Mouse (Mus musculus): ENCODE results near the gene Pdpk1. TPM values are rescaled to one million over a fixed set of nuclear protein-coding genes. Genes with fewer than 3 reads are reported as not detected.

Pdpk1 gene
- total and polyA plus RNA-seq, 2 experiments from 2014 or later: 35.4 to 43.2 TPM

- Histone ChIP-seq H3K4me3 (ENCODE audit: low read depth, low read length) (peak overlapping the region; percentile 98), H3K36me3 (replicated peaks; ENCODE audit: control insufficient read depth, insufficient read depth, low read length) (no peaks in the 10 kb centered on the region), H3K4me2 (ENCODE audit: low read depth, low read length) (peak overlapping the region; percentile 84), H3K9ac (replicated peaks; ENCODE audit: low read depth, low read length) (peak overlapping the region; percentile 91), H3K27ac (ENCODE audit: low read depth) (peak overlapping the region; percentile 97), H3K9me3 (replicated peaks; ENCODE audit: control insufficient read depth, low read length) (no peaks in the 10 kb centered on the region), H3K4me1 (ENCODE audit: control insufficient read depth, insufficient read depth) (peaks cover 21% of the 10 kb centered on the region), H3K27me3 (ENCODE audit: control insufficient read depth, insufficient read depth, low read length) (no peaks in the 10 kb centered on the region)
- DNase-seq (ENCODE audit: low spot score) (peak; percentile 97), ATAC-seq (ENCODE audit: insufficient read depth, low read depth) (peak; percentile 98)
- under 1% methylated on average over 55 of the region's 57 CpGs for WGBS
- TF ChIP-seq CTCF (IDR thresholded peaks at IDR 0.05; ENCODE audit: low read depth) (no peak), EP300 (IDR thresholded peaks at IDR 0.05; ENCODE audit: low read depth) (no peak)
Measured at GRCm38 (mm10) chr17:24141425-24141920, 9.3 kb downstream of the Pdpk1 start.

DNA sequence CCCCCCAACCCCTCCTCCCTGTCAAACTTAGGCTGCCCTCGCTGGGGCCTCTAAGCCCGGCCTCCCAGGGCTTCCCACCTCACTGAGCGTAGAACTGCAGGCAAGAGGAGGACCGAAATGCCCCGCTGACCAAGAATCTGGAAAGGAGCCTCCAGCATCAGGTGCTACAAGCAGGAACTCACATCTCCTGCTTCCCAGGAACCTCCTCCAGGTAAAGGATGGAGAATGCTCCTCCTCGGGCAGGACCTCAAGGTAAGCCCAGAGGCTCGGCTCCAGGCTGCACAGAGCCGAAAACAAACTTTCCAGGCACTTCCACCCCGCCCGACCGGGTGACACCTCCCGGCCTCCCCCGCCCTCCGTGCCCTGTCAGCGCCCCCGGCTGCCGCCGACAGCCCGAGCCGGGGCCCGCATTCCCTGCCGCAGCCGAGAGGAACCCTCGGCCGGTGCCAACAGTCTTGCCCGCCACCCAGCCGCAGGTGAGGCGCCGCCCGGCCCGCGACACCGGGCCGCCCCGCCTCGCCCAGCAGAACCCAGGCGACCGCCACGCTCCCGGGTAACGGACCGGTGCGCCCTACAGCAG is 9.8 kb downstream of the Pdpk1 start:
- H3K4me2 ChIP-seq (ENCODE audit: low read depth, low read length): peak overlapping the region; percentile 84
- H3K36me3 ChIP-seq (replicated peaks; ENCODE audit: control insufficient read depth, insufficient read depth, low read length): no peaks in the 10 kb centered on the region
- H3K27ac ChIP-seq (ENCODE audit: low read depth): peak overlapping the region; percentile 97
- WGBS: under 1% methylated on average over 38 of the region's 43 CpGs
- peak overlapping the region; percentile 98 for H3K4me3 ChIP-seq (ENCODE audit: low read depth, low read length)
- ATAC-seq (ENCODE audit: insufficient read depth, low read depth) (peak; percentile 66), DNase-seq (ENCODE audit: low spot score) (peak; percentile 43)
- H3K4me1 ChIP-seq (ENCODE audit: control insufficient read depth, insufficient read depth): peaks cover 21% of the 10 kb centered on the region
- no peaks in the 10 kb centered on the region for H3K27me3 ChIP-seq (ENCODE audit: control insufficient read depth, insufficient read depth, low read length)
- no peak for TF ChIP-seq CTCF (IDR thresholded peaks at IDR 0.05; ENCODE audit: low read depth)
- H3K9me3 ChIP-seq (replicated peaks; ENCODE audit: control insufficient read depth, low read length): no peaks in the 10 kb centered on the region
- peak overlapping the region; percentile 91 for H3K9ac ChIP-seq (replicated peaks; ENCODE audit: low read depth, low read length)

- WGBS: 81% methylated on average over 4 of the region's 4 CpGs
- Histone ChIP-seq H3K4me3 (ENCODE audit: low read depth, low read length) (peak overlapping the region; percentile 98), H3K27me3 (ENCODE audit: control insufficient read depth, insufficient read depth, low read length) (no peaks in the 10 kb centered on the region), H3K27ac (ENCODE audit: low read depth) (no peak overlapping the region), H3K9me3 (replicated peaks; ENCODE audit: control insufficient read depth, low read length) (no peaks in the 10 kb centered on the region), H3K4me1 (ENCODE audit: control insufficient read depth, insufficient read depth) (peaks cover 21% of the 10 kb centered on the region), H3K36me3 (replicated peaks; ENCODE audit: control insufficient read depth, insufficient read depth, low read length) (no peaks in the 10 kb centered on the region), H3K4me2 (ENCODE audit: low read depth, low read length) (peak overlapping the region; percentile 84), H3K9ac (replicated peaks; ENCODE audit: low read depth, low read length) (peak overlapping the region; percentile 91; the same call in 1 of the 2 replicates)
- ATAC-seq (ENCODE audit: insufficient read depth, low read depth): no peak
- TF ChIP-seq CTCF (IDR thresholded peaks at IDR 0.05; ENCODE audit: low read depth): no peak
- DNase-seq (ENCODE audit: low spot score): no peak
Measured at GRCm38 (mm10) chr17:24139968-24140367, 10.8 kb downstream of the Pdpk1 start.

DNA sequence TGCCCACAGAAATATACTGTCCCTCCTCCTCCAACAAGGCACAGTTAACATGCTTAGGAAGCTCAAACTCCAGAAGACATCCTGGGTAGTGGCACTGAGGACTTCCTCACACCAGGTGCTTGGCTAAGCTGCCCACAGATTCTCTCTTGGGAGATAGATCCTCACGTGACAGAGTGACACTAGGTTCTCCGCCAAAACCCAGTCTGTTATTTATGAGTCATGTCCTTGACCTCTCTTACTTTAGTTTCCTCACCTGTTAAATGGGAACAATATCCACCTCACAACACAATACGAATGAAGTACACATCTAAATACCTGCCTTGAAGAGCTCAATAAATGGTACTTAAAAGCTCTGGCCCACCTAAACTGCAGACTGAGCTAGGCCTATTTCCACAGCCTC is 11.5 kb downstream of the Pdpk1 start:
- TF ChIP-seq EP300 (IDR thresholded peaks at IDR 0.05; ENCODE audit: low read depth) (no peak), CTCF (IDR thresholded peaks at IDR 0.05; ENCODE audit: low read depth) (no peak)
- ATAC-seq (ENCODE audit: insufficient read depth, low read depth): no peak
- no peak for DNase-seq (ENCODE audit: low spot score)
- no peaks in the 10 kb centered on the region for H3K36me3 ChIP-seq (replicated peaks; ENCODE audit: control insufficient read depth, insufficient read depth, low read length)
- H3K4me3 ChIP-seq (ENCODE audit: low read depth, low read length): no peak overlapping the region
- peaks cover 25% of the 10 kb centered on the region for H3K4me1 ChIP-seq (ENCODE audit: control insufficient read depth, insufficient read depth)
- H3K9ac ChIP-seq (replicated peaks; ENCODE audit: low read depth, low read length): no peak overlapping the region
- WGBS: 82% methylated on average over 3 of the region's 3 CpGs
- no peak overlapping the region for H3K27ac ChIP-seq (ENCODE audit: low read depth)
- no peaks in the 10 kb centered on the region for H3K27me3 ChIP-seq (ENCODE audit: control insufficient read depth, insufficient read depth, low read length)
- H3K9me3 ChIP-seq (replicated peaks; ENCODE audit: control insufficient read depth, low read length): no peaks in the 10 kb centered on the region
- H3K4me2 ChIP-seq (ENCODE audit: low read depth, low read length): no peak overlapping the region

DNA sequence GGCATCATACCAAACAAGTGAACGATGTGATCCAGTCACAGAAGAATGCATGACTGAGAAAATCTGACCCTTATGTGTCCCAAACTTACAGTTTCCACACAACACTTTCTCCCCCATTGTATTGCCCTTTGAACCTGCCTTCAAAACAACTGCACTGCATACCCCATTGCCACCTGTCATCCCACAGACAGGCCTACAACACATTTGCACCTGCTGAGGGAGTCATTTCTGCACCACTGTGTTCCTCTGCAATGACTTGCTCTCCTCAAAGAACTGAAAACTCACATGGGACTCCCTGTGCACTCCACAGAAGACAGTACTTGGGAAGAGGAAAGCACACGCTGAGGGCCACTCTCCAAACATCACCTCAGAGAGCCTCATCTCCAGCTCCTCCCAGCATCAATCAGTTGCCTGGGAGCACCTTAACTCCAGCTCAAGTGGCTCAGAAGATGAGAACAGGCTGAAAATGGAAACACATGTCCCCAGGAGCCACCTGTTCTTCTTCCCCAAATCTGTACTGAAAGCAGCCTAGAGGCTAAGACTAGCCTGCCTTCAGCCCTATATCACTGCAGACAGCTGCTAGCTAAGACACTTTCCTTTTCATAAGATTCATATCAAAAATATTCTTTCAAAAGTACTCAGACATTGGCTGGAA is 13.4 kb downstream of the Pdpk1 start:
- ATAC-seq (ENCODE audit: insufficient read depth, low read depth) (no peak), DNase-seq (ENCODE audit: low spot score) (no peak)
- H3K4me3 ChIP-seq (ENCODE audit: low read depth, low read length): no peak overlapping the region
- no peak overlapping the region for H3K4me2 ChIP-seq (ENCODE audit: low read depth, low read length)
- H3K36me3 ChIP-seq (replicated peaks; ENCODE audit: control insufficient read depth, insufficient read depth, low read length): no peaks in the 10 kb centered on the region
- H3K4me1 ChIP-seq (ENCODE audit: control insufficient read depth, insufficient read depth): peaks cover 32% of the 10 kb centered on the region
- WGBS: 29% methylated on average over 2 of the region's 2 CpGs
- H3K27me3 ChIP-seq (ENCODE audit: control insufficient read depth, insufficient read depth, low read length): no peaks in the 10 kb centered on the region
- TF ChIP-seq EP300 (IDR thresholded peaks at IDR 0.05; ENCODE audit: low read depth) (no peak), CTCF (IDR thresholded peaks at IDR 0.05; ENCODE audit: low read depth) (no peak)
- no peaks in the 10 kb centered on the region for H3K9me3 ChIP-seq (replicated peaks; ENCODE audit: control insufficient read depth, low read length)
- H3K9ac ChIP-seq (replicated peaks; ENCODE audit: low read depth, low read length): no peak overlapping the region
- peak overlapping the region; percentile 23; the same call in 1 of the 2 replicates for H3K27ac ChIP-seq (ENCODE audit: low read depth)
